Mouse (Mus musculus): Measurements from ENCODE around the gene Capn11. TPM values are rescaled to one million over a fixed set of nuclear protein-coding genes. Genes with fewer than 3 reads are reported as not detected.

Gene Capn11
- polyA plus RNA-seq, 1 experiment from 2014 or later, result not detected

- H3K36me3 ChIP-seq (ENCODE audit: control insufficient read depth, insufficient read depth, low read length), result peaks cover 36% of the 10 kb centered on the region
- H3K27me3 ChIP-seq (ENCODE audit: control insufficient read depth, insufficient read depth, low read length), result no peaks in the 10 kb centered on the region
- no peak overlapping the region for H3K4me3 ChIP-seq (ENCODE audit: low read depth, low read length)
- no peak overlapping the region for H3K9ac ChIP-seq (replicated peaks; ENCODE audit: low read depth, low read length)
- 72% methylated on average over 2 of the region's 2 CpGs for WGBS
- H3K4me1 ChIP-seq (ENCODE audit: control insufficient read depth, insufficient read depth, low read length), result no peaks in the 10 kb centered on the region
- H3K9me3 ChIP-seq (ENCODE audit: control insufficient read depth, low read depth, low read length), result no peaks in the 10 kb centered on the region
- H3K27ac ChIP-seq (ENCODE audit: low read length), result no peak overlapping the region
- no peak for ATAC-seq (ENCODE audit: insufficient number of reproducible peaks, insufficient read depth, low FRiP score, low read depth)
- no peak overlapping the region for H3K4me2 ChIP-seq (replicated peaks; ENCODE audit: low read depth, low read length)
These were observed 13.5 kb upstream of the Capn11 start for GRCm38 (mm10) chr17:45672598-45672997.

GRCm38 (mm10) chr17:45671821-45672220 lies 12.7 kb upstream of the Capn11 start:
- ATAC-seq (ENCODE audit: insufficient number of reproducible peaks, insufficient read depth, low FRiP score, low read depth), result no peak
- no peak overlapping the region for H3K9ac ChIP-seq (replicated peaks; ENCODE audit: low read depth, low read length)
- no peaks in the 10 kb centered on the region for H3K4me1 ChIP-seq (ENCODE audit: control insufficient read depth, insufficient read depth, low read length)
- H3K36me3 ChIP-seq (ENCODE audit: control insufficient read depth, insufficient read depth, low read length), result peaks cover 40% of the 10 kb centered on the region
- H3K9me3 ChIP-seq (ENCODE audit: control insufficient read depth, low read depth, low read length), result no peaks in the 10 kb centered on the region
- WGBS, result 89% methylated on average over 1 of the region's 1 CpGs
- no peak overlapping the region for H3K4me2 ChIP-seq (replicated peaks; ENCODE audit: low read depth, low read length)
- no peak overlapping the region for H3K4me3 ChIP-seq (ENCODE audit: low read depth, low read length)
- H3K27me3 ChIP-seq (ENCODE audit: control insufficient read depth, insufficient read depth, low read length), result no peaks in the 10 kb centered on the region
- H3K27ac ChIP-seq (ENCODE audit: low read length), result no peak overlapping the region

- Histone ChIP-seq H3K36me3 (ENCODE audit: control insufficient read depth, insufficient read depth, low read length) (peaks cover 42% of the 10 kb centered on the region), H3K4me1 (ENCODE audit: control insufficient read depth, insufficient read depth, low read length) (no peaks in the 10 kb centered on the region), H3K27me3 (ENCODE audit: control insufficient read depth, insufficient read depth, low read length) (no peaks in the 10 kb centered on the region), H3K4me2 (replicated peaks; ENCODE audit: low read depth, low read length) (no peak overlapping the region), H3K4me3 (ENCODE audit: low read depth, low read length) (no peak overlapping the region), H3K9me3 (ENCODE audit: control insufficient read depth, low read depth, low read length) (no peaks in the 10 kb centered on the region), H3K27ac (ENCODE audit: low read length) (no peak overlapping the region), H3K9ac (replicated peaks; ENCODE audit: low read depth, low read length) (no peak overlapping the region)
- no peak for ATAC-seq (ENCODE audit: insufficient number of reproducible peaks, insufficient read depth, low FRiP score, low read depth)
- 92% methylated on average over 10 of the region's 10 CpGs for whole genome bisulfite sequencing
These were observed 8.9 kb upstream of the Capn11 start for GRCm38 (mm10) chr17:45667986-45668385.

- no peak overlapping the region for H3K4me2 ChIP-seq (replicated peaks; ENCODE audit: low read depth, low read length)
- no peaks in the 10 kb centered on the region for H3K4me1 ChIP-seq (ENCODE audit: control insufficient read depth, insufficient read depth, low read length)
- peaks cover 37% of the 10 kb centered on the region for H3K36me3 ChIP-seq (ENCODE audit: control insufficient read depth, insufficient read depth, low read length)
- no peaks in the 10 kb centered on the region for H3K9me3 ChIP-seq (ENCODE audit: control insufficient read depth, low read depth, low read length)
- no peak for ATAC-seq (ENCODE audit: insufficient number of reproducible peaks, insufficient read depth, low FRiP score, low read depth)
- no peak overlapping the region for H3K4me3 ChIP-seq (ENCODE audit: low read depth, low read length)
- H3K9ac ChIP-seq (replicated peaks; ENCODE audit: low read depth, low read length), result no peak overlapping the region
- H3K27me3 ChIP-seq (ENCODE audit: control insufficient read depth, insufficient read depth, low read length), result no peaks in the 10 kb centered on the region
- WGBS, result 86% methylated on average over 10 of the region's 10 CpGs
- no peak overlapping the region for H3K27ac ChIP-seq (ENCODE audit: low read length)
These were observed 8.4 kb upstream of the Capn11 start for GRCm38 (mm10) chr17:45667481-45667880.

- Histone ChIP-seq H3K9me3 (ENCODE audit: control insufficient read depth, low read depth, low read length) (no peaks in the 10 kb centered on the region), H3K36me3 (ENCODE audit: control insufficient read depth, insufficient read depth, low read length) (peaks cover 35% of the 10 kb centered on the region), H3K4me2 (replicated peaks; ENCODE audit: low read depth, low read length) (no peak overlapping the region), H3K4me1 (ENCODE audit: control insufficient read depth, insufficient read depth, low read length) (no peaks in the 10 kb centered on the region), H3K9ac (replicated peaks; ENCODE audit: low read depth, low read length) (no peak overlapping the region), H3K27me3 (ENCODE audit: control insufficient read depth, insufficient read depth, low read length) (no peaks in the 10 kb centered on the region), H3K27ac (ENCODE audit: low read length) (no peak overlapping the region), H3K4me3 (ENCODE audit: low read depth, low read length) (no peak overlapping the region)
- ATAC-seq (ENCODE audit: insufficient number of reproducible peaks, insufficient read depth, low FRiP score, low read depth), result no peak
- WGBS, result 65% methylated on average over 11 of the region's 11 CpGs
These were observed 7.0 kb upstream of the Capn11 start for GRCm38 (mm10) chr17:45666091-45666490.

GRCm38 (mm10) chr17:45664608-45665007 lies 5.5 kb upstream of the Capn11 start:
- no peak overlapping the region for H3K4me2 ChIP-seq (replicated peaks; ENCODE audit: low read depth, low read length)
- no peak for ATAC-seq (ENCODE audit: insufficient number of reproducible peaks, insufficient read depth, low FRiP score, low read depth)
- H3K4me1 ChIP-seq (ENCODE audit: control insufficient read depth, insufficient read depth, low read length), result no peaks in the 10 kb centered on the region
- no peaks in the 10 kb centered on the region for H3K27me3 ChIP-seq (ENCODE audit: control insufficient read depth, insufficient read depth, low read length)
- H3K4me3 ChIP-seq (ENCODE audit: low read depth, low read length), result no peak overlapping the region
- WGBS, result 87% methylated on average over 13 of the region's 13 CpGs
- no peak overlapping the region for H3K9ac ChIP-seq (replicated peaks; ENCODE audit: low read depth, low read length)
- no peak overlapping the region for H3K27ac ChIP-seq (ENCODE audit: low read length)
- H3K36me3 ChIP-seq (ENCODE audit: control insufficient read depth, insufficient read depth, low read length), result peaks cover 30% of the 10 kb centered on the region
- H3K9me3 ChIP-seq (ENCODE audit: control insufficient read depth, low read depth, low read length), result no peaks in the 10 kb centered on the region

- no peaks in the 10 kb centered on the region for H3K27me3 ChIP-seq (ENCODE audit: control insufficient read depth, insufficient read depth, low read length)
- H3K4me2 ChIP-seq (replicated peaks; ENCODE audit: low read depth, low read length), result no peak overlapping the region
- peaks cover 25% of the 10 kb centered on the region for H3K36me3 ChIP-seq (ENCODE audit: control insufficient read depth, insufficient read depth, low read length)
- no peaks in the 10 kb centered on the region for H3K4me1 ChIP-seq (ENCODE audit: control insufficient read depth, insufficient read depth, low read length)
- WGBS, result 33% methylated on average over 27 of the region's 27 CpGs
- no peak overlapping the region for H3K9ac ChIP-seq (replicated peaks; ENCODE audit: low read depth, low read length)
- H3K9me3 ChIP-seq (ENCODE audit: control insufficient read depth, low read depth, low read length), result no peaks in the 10 kb centered on the region
- no peak overlapping the region for H3K4me3 ChIP-seq (ENCODE audit: low read depth, low read length)
- ATAC-seq (ENCODE audit: insufficient number of reproducible peaks, insufficient read depth, low FRiP score, low read depth), result peak; percentile 26; the same call in 1 of the 2 replicates
- no peak overlapping the region for H3K27ac ChIP-seq (ENCODE audit: low read length)
These were observed 4.2 kb upstream of the Capn11 start for GRCm38 (mm10) chr17:45663106-45663919.

- no peak overlapping the region for H3K9ac ChIP-seq (replicated peaks; ENCODE audit: low read depth, low read length)
- no peaks in the 10 kb centered on the region for H3K4me1 ChIP-seq (ENCODE audit: control insufficient read depth, insufficient read depth, low read length)
- no peak overlapping the region for H3K4me2 ChIP-seq (replicated peaks; ENCODE audit: low read depth, low read length)
- 19% methylated on average over 6 of the region's 6 CpGs for WGBS
- no peak overlapping the region for H3K27ac ChIP-seq (ENCODE audit: low read length)
- H3K4me3 ChIP-seq (ENCODE audit: low read depth, low read length), result no peak overlapping the region
- no peak for ATAC-seq (ENCODE audit: insufficient number of reproducible peaks, insufficient read depth, low FRiP score, low read depth)
- no peaks in the 10 kb centered on the region for H3K27me3 ChIP-seq (ENCODE audit: control insufficient read depth, insufficient read depth, low read length)
- no peaks in the 10 kb centered on the region for H3K9me3 ChIP-seq (ENCODE audit: control insufficient read depth, low read depth, low read length)
- H3K36me3 ChIP-seq (ENCODE audit: control insufficient read depth, insufficient read depth, low read length), result no peaks in the 10 kb centered on the region; the same call in 1 of the 2 replicates
These were observed 3.3 kb downstream of the Capn11 start for GRCm38 (mm10) chr17:45655820-45656219.

- WGBS, result 65% methylated on average over 7 of the region's 7 CpGs
- ATAC-seq (ENCODE audit: insufficient number of reproducible peaks, insufficient read depth, low FRiP score, low read depth), result no peak
- H3K4me3 ChIP-seq (ENCODE audit: low read depth, low read length), result no peak overlapping the region
- no peaks in the 10 kb centered on the region for H3K27me3 ChIP-seq (ENCODE audit: control insufficient read depth, insufficient read depth, low read length)
- H3K27ac ChIP-seq (ENCODE audit: low read length), result no peak overlapping the region
- no peak overlapping the region for H3K9ac ChIP-seq (replicated peaks; ENCODE audit: low read depth, low read length)
- H3K4me2 ChIP-seq (replicated peaks; ENCODE audit: low read depth, low read length), result no peak overlapping the region
- no peaks in the 10 kb centered on the region for H3K9me3 ChIP-seq (ENCODE audit: control insufficient read depth, low read depth, low read length)
- no peaks in the 10 kb centered on the region for H3K36me3 ChIP-seq (ENCODE audit: control insufficient read depth, insufficient read depth, low read length)
- no peaks in the 10 kb centered on the region for H3K4me1 ChIP-seq (ENCODE audit: control insufficient read depth, insufficient read depth, low read length)
These were observed 5.9 kb downstream of the Capn11 start for GRCm38 (mm10) chr17:45653233-45653632.

Measured in stomach, embryonic 14.5 days (tissue).